Mouse (Mus musculus): Measurements from ENCODE around the gene Slc2a3. TPM values are rescaled to one million over a fixed set of nuclear protein-coding genes. Genes with fewer than 3 reads are reported as not detected.

The Slc2a3 gene
- polyA plus RNA-seq, 1 experiment from 2014 or later = 100 TPM

DNA sequence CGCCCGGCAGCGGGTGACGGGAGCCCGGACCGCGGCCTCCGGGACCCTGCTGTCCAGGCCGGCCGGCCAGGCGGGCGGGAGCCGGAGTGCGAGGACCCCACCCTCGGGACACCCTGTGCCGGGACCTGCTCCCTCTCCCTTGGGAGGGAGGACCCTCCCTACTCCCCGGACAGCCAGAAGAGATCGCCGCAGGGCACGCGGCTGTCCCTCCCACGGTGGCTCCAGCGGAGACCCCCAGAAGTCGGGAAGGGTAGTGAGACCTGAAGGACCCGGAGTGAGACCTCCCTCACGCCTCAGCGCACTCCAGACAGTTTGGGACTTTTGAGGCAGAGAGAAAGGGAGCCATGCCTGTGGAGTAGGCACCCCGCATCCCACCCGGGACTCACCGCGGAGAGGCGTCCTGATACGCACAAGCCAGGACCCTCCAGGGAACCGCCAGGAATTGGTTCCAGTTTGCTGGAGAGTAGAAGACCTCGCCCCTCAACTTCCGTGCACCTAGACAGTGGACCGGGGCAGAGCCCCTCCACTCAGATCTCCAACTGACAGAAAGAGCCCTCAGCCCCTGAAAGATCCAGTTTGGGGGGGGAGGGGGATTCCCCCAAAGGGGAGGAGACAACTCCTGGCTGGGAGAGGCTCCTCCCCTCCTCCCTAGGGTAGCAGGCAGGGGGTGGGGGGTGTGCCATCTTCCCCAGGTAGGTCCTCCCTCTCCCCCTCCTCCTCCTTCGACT is 18.8 kb upstream of the Slc2a3 start:
- under 1% methylated on average over 37 of the region's 38 CpGs for WGBS
- Histone ChIP-seq H3K9me3 (no peaks in the 10 kb centered on the region), H3K27me3 (no peaks in the 10 kb centered on the region), H3K4me1 (peaks cover 38% of the 10 kb centered on the region), H3K9ac (peak overlapping the region; percentile 96), H3K4me3 (peak overlapping the region; percentile 92), H3K4me2 (peak overlapping the region; percentile 77), H3K27ac (peak overlapping the region; percentile 82), H3K36me3 (no peaks in the 10 kb centered on the region)
- peak; percentile 38 for ATAC-seq (ENCODE audit: insufficient number of reproducible peaks, low FRiP score, low TSS enrichment, low read depth)

DNA sequence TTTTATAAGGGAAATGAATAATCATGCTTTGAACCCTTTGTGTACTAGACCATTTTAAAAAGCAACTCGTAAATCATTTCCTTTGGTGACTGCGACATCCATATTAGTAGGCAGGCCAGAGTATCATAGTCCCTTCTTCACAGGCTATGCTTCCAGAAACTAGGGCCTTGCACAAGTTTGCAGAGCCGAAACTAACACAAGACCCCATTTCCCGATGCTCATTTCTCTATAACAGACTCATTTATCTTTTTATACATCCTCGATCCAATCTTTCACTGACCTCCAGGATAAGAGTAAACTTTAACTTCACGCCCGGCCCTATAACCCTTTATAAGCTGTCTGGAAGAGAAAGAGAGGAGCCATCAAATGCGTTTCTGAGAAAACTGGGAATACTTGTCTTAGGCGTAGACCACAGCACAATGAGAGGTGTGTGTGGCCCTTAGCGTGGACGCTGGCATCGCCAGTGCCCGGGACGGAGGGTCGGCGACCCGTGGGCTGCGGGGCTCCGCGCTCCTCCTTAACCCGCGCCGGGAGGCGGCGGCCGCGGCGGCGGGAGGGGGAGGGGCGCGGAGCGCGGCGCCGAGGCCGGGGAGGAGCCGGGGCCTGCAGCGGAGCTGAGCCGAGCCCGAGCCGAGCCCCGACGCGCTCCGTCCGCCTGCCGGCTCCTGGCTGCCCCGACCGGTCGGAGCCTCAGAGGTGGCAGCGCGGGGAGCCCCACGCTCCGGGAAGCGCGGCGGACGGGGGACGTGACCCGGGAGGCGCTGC is 18.0 kb upstream of the Slc2a3 start, which contains the start of gene Foxj2:
TSS of gene Foxj2 (plus strand) at position 609 of the 765 bp plus-strand sequence.
- peak; percentile 78 for ATAC-seq (ENCODE audit: insufficient number of reproducible peaks, low FRiP score, low TSS enrichment, low read depth)
- Histone ChIP-seq H3K27me3 (no peaks in the 10 kb centered on the region), H3K4me1 (peaks cover 32% of the 10 kb centered on the region), H3K4me2 (peak within 1 kb of the TSS; percentile 77), H3K36me3 (no peaks in the 10 kb centered on the region), H3K9me3 (no peaks in the 10 kb centered on the region), H3K4me3 (peak within 1 kb of the TSS; percentile 92), H3K9ac (peak within 1 kb of the TSS; percentile 96), H3K27ac (peak within 1 kb of the TSS; percentile 82)
- WGBS = 1% methylated on average over 55 of the region's 61 CpGs

DNA sequence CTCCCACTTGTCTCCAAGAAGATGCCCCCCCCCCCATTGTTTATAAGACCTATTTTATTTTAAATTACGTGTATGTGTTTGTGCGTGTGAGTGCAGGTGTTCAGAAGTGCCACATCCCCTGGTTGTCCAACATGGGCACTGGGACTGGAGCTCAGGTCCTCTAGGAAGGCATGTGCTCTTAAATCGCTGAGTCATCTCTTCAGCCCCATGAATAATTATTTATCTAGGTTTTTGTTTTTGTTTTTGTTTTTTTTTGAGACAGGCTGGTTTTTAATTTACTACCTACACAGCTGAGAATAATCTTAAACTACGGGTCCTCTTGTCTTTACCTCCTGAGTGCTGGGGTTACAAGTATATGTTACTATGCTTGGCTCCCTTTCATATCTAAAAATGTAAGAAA is 12.2 kb upstream of the Slc2a3 start:
- Histone ChIP-seq H3K4me1 (peaks cover 11% of the 10 kb centered on the region), H3K4me3 (no peak overlapping the region), H3K9me3 (no peaks in the 10 kb centered on the region), H3K36me3 (no peaks in the 10 kb centered on the region), H3K27me3 (no peaks in the 10 kb centered on the region), H3K9ac (no peak overlapping the region), H3K4me2 (no peak overlapping the region), H3K27ac (no peak overlapping the region)
- no peak for ATAC-seq (ENCODE audit: insufficient number of reproducible peaks, low FRiP score, low TSS enrichment, low read depth)
- 86% methylated on average over 4 of the region's 4 CpGs for WGBS

DNA sequence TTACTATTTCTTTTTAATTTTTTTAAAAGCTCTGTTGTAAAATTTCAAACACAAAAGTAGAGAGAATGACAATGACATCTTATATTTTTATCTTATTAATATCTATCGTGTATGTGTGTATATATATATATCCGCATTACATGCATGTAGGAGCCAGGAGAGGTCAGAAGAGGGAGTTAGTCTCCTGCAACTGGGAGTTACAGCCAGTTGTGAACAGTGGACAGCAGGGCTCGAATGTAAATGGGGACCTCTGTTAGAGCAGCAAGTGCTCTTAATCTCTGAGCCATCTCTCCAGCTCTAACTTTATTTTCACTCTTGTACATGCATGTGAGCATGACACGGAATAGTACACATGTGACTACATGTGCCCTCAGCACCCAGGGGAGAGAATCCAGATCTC is 11.3 kb upstream of the Slc2a3 start:
- no peak overlapping the region for H3K4me2 ChIP-seq
- no peaks in the 10 kb centered on the region for H3K36me3 ChIP-seq
- no peak overlapping the region for H3K9ac ChIP-seq
- no peaks in the 10 kb centered on the region for H3K27me3 ChIP-seq
- no peak overlapping the region for H3K27ac ChIP-seq
- WGBS = 83% methylated on average over 4 of the region's 4 CpGs
- H3K4me3 ChIP-seq = no peak overlapping the region
- H3K9me3 ChIP-seq = no peaks in the 10 kb centered on the region
- H3K4me1 ChIP-seq = peaks cover 11% of the 10 kb centered on the region
- ATAC-seq (ENCODE audit: insufficient number of reproducible peaks, low FRiP score, low TSS enrichment, low read depth) = no peak

DNA sequence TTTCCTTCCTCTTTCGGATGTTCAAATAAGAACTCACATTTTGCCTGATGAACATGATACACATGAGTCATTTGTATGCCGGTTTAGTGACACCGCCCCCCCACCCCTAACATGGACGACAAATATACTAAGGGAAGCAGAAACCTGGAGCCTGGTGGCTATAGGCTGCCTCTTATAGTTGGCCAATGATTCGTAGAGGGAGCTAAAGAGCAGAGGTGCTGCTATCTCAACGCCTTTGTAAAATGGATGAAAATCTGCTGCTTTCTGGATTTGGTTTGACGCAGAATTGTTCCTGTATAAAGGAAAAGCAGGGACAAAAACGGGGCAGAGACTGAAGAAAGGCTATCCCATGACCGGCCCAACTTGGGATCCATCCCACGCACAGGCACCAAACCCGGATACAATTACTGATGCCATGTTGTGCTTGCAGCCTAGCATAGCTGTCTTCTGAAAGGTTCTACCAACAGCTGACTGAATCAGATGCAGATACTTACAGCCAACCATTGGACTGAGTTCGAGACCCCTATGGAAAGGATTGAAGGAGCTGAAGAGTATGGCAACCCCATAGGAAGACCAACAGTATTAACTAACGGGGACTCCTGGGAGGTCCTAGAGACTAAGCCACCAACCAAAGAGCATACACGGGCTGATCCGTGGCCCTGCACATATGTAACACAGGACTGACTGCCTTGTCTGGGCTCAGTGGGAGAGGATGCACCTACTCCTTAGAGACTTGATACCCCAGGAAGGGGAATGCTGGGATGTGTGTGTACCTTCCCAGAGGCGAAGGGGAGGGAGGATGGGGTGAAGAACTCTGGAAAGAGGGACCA is 10.5 kb upstream of the Slc2a3 start:
- no peak for ATAC-seq (ENCODE audit: insufficient number of reproducible peaks, low FRiP score, low TSS enrichment, low read depth)
- Histone ChIP-seq H3K27ac (peak overlapping the region; percentile 100), H3K4me2 (peak overlapping the region; percentile 66), H3K4me3 (peak overlapping the region; percentile 66), H3K36me3 (no peaks in the 10 kb centered on the region), H3K4me1 (peaks cover 11% of the 10 kb centered on the region), H3K9me3 (no peaks in the 10 kb centered on the region), H3K9ac (no peak overlapping the region), H3K27me3 (no peaks in the 10 kb centered on the region)
- WGBS = 28% methylated on average over 16 of the region's 16 CpGs

DNA sequence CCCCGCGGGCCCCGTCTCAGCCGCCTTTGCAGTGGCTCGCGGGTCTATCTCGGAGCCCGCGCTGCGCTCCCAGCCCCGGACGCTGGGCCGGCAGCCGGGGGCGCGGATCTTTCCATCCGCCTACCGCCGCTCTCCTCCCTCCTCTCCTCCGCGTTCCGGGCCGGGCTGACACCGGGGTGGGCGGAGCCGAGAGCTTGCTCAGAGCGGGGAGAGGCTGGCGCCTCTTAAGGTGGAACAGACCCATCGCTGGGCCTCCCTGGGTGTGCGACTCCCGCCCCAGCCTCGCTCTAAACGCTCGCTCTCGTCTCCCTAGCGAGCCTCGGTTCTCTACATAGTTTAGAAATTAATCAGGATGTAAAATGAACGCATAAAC is 9.8 kb upstream of the Slc2a3 start:
- WGBS = under 1% methylated on average over 38 of the region's 38 CpGs
- Histone ChIP-seq H3K4me3 (peak overlapping the region; percentile 66), H3K9ac (peak overlapping the region; percentile 70), H3K9me3 (no peaks in the 10 kb centered on the region), H3K36me3 (no peaks in the 10 kb centered on the region), H3K4me2 (peak overlapping the region; percentile 66), H3K27me3 (no peaks in the 10 kb centered on the region), H3K4me1 (peaks cover 11% of the 10 kb centered on the region), H3K27ac (peak overlapping the region; percentile 100)
- peak; percentile 93 for ATAC-seq (ENCODE audit: insufficient number of reproducible peaks, low FRiP score, low TSS enrichment, low read depth)

DNA sequence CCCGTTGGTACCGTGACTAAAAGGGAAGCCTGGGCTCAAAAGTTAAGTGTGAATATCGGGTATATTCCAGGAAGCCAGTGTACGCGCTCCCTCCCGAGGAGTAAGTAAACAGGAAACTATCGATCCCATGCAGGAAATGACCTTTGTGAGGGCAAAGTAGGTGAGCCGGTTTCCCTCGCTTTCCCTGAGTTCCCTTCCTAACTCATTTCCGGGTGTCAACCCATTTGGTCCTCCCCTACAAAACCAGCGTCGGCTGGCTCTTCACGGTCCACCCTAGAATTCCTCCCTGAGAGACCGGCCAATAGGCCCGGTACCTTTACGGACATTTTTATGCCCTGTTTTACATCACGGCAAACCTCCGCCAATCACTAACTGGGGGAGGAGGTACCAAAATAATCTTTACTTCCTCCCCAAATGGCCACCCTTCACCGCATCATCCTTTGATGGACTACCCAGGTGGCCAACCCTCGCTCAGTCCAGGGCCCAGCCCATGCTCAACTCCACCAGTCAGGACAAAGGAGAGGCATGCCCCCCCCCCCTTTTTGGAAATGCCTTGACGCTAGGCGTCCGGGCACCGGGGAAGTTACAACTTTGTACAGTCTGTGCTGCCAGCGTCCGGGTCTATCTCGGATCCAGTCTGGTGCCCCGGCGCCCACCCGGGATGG is 9.3 kb upstream of the Slc2a3 start:
- Histone ChIP-seq H3K4me3 (peak overlapping the region; percentile 66), H3K4me2 (peak overlapping the region; percentile 66), H3K4me1 (peaks cover 11% of the 10 kb centered on the region), H3K9ac (peak overlapping the region; percentile 70), H3K9me3 (no peaks in the 10 kb centered on the region), H3K27ac (peak overlapping the region; percentile 100), H3K27me3 (no peaks in the 10 kb centered on the region), H3K36me3 (no peaks in the 10 kb centered on the region)
- ATAC-seq (ENCODE audit: insufficient number of reproducible peaks, low FRiP score, low TSS enrichment, low read depth) = peak; percentile 100
- WGBS = under 1% methylated on average over 30 of the region's 30 CpGs

DNA sequence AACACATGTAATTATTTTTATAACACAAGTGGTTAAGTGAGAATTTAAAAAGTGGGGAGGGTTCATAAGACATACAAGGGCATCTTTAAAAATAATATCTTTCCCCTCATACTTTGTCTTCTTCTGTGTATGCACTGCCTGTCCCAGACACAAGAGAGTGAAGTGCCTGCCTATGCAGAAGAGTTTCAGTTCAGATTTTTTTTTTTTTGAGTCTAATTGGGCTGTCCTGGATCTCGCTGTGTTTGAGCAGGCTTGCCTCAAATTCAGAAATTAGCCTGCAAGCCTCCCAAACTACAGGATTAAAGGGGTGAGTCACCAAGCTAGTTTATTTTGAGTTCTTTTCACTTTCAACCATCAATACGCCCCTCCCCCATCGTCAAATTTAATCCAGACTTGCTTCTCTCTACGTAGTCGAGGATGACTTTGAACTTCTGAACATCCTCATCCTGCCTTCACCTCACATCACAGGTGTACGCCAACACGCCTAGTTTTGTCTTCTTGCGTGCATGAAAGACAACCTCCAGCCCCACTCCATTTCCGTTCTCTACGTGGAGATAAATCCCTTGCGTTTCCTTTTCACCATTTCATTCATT is 8.7 kb upstream of the Slc2a3 start:
- under 1% methylated on average over 11 of the region's 11 CpGs for WGBS
- peaks cover 11% of the 10 kb centered on the region for H3K4me1 ChIP-seq
- ATAC-seq (ENCODE audit: insufficient number of reproducible peaks, low FRiP score, low TSS enrichment, low read depth) = no peak
- H3K4me3 ChIP-seq = peak overlapping the region; percentile 66
- H3K27me3 ChIP-seq = no peaks in the 10 kb centered on the region
- peak overlapping the region; percentile 100 for H3K27ac ChIP-seq
- peak overlapping the region; percentile 66 for H3K4me2 ChIP-seq
- no peaks in the 10 kb centered on the region for H3K36me3 ChIP-seq
- no peaks in the 10 kb centered on the region for H3K9me3 ChIP-seq
- peak overlapping the region; percentile 31; the same call in 1 of the 2 replicates for H3K9ac ChIP-seq

DNA sequence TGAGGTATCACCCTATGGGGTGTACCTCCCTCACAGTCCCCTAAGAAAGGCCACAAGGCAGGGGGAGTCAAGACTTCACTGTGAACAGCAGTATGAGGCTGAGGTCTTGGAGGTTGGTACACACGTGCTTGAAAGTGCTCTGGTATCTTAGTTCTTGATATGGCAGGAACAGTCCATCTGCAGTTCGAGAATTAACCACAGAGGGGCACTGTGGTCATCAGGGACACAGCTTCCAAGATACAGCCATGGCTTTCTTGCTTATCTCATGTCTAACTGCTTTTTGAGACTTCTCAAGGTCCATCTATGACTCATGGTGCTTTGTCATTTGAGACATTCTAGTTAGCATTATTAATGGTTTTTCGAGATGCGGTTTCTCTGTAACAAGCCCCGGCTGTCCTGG is 3.0 kb upstream of the Slc2a3 start:
- Histone ChIP-seq H3K4me3 (no peak overlapping the region), H3K27ac (no peak overlapping the region), H3K9me3 (no peaks in the 10 kb centered on the region), H3K4me2 (no peak overlapping the region), H3K36me3 (no peaks in the 10 kb centered on the region), H3K9ac (no peak overlapping the region), H3K27me3 (no peaks in the 10 kb centered on the region), H3K4me1 (peaks cover 15% of the 10 kb centered on the region)
- WGBS = 18% methylated on average over 5 of the region's 5 CpGs
- no peak for ATAC-seq (ENCODE audit: insufficient number of reproducible peaks, low FRiP score, low TSS enrichment, low read depth)

DNA sequence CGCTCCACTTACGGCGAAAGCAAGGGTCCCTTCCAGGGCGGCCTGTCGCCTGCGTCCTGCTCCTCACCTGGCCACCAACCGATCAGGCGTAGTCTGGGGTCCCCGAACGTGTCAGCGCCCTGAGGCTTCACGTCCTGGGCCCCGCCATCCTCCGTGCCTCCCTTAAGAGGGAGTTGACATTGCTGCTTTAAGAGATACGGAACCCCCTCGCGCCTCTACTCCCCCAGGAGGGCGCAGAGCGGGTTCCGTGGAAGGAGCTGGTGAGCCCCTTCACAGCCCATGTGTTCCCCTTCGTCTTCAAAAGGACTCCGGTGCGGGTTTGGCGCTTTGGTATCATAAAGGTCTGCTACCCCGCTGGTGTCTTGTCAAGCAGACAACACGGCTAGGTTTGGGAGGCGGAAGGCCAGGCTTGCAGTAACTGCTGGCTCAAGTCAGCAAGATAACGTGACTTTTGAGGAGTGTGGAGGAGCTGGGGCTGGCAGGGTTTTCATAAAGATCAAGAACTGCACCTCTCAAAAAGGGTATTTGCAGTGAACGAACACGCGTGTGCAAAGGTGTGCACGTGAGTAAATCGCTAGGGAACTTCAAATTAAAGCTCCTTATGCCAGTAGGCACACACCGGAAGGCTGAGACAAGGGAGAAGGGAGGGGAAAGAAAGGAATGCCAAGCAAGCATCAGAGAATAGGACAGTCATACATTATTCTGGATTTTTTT is 518 bp upstream of the Slc2a3 start:
- 2% methylated on average over 34 of the region's 34 CpGs for WGBS
- H3K9me3 ChIP-seq = no peaks in the 10 kb centered on the region
- H3K4me3 ChIP-seq = peak overlapping the region; percentile 51
- H3K9ac ChIP-seq = peak overlapping the region; percentile 55
- no peaks in the 10 kb centered on the region for H3K36me3 ChIP-seq
- H3K4me1 ChIP-seq = peaks cover 15% of the 10 kb centered on the region
- H3K27me3 ChIP-seq = no peaks in the 10 kb centered on the region
- no peak for ATAC-seq (ENCODE audit: insufficient number of reproducible peaks, low FRiP score, low TSS enrichment, low read depth)
- peak overlapping the region; percentile 40 for H3K27ac ChIP-seq
- peak overlapping the region; percentile 87 for H3K4me2 ChIP-seq

Data from limb, embryonic 15.5 days (tissue).